Mouse (Mus musculus): ENCODE results near the gene Nbas. TPM values are rescaled to one million over a fixed set of nuclear protein-coding genes. Genes with fewer than 3 reads are reported as not detected.

Gene Nbas
- polyA plus RNA-seq, 1 experiment from 2014 or later, result 18.0 TPM

DNA sequence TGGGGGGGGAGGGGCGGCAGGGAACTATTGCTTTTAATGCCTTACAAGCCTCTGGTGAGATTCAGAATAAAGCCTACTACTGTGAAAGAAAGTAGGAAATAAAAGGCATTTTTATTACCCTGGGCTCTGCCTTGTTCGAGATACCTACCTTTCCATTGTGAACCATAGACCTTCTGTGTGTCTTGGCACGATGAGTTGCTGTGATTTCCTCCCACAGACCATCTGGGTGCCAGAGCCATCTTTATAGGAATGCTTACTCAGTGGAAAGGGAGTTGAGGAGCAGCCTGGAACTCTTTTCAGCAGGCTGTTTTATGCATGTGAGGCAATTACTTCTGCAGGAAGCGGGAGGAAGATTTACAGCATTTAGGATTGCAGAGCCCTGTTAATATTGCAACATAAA, 329.6 kb downstream of the Nbas start:
- H3K4me2 ChIP-seq, result no peak overlapping the region
- H3K9me3 ChIP-seq, result no peaks in the 10 kb centered on the region
- WGBS, result 62% methylated on average over 4 of the region's 4 CpGs
- no peaks in the 10 kb centered on the region for H3K36me3 ChIP-seq
- ATAC-seq (ENCODE audit: insufficient read depth, low FRiP score, low read depth), result no peak
- H3K4me1 ChIP-seq, result no peaks in the 10 kb centered on the region
- no peak overlapping the region for H3K9ac ChIP-seq
- no peaks in the 10 kb centered on the region for H3K27me3 ChIP-seq (replicated peaks)
- H3K4me3 ChIP-seq (replicated peaks), result no peak overlapping the region
- no peak overlapping the region for H3K27ac ChIP-seq

GRCm38 (mm10) chr12:13602414-13602813, 333.5 kb downstream of the Nbas start:
- Histone ChIP-seq H3K36me3 (no peaks in the 10 kb centered on the region), H3K27ac (no peak overlapping the region), H3K4me1 (no peaks in the 10 kb centered on the region), H3K4me3 (replicated peaks) (no peak overlapping the region), H3K27me3 (replicated peaks) (no peaks in the 10 kb centered on the region), H3K4me2 (no peak overlapping the region), H3K9me3 (no peaks in the 10 kb centered on the region), H3K9ac (no peak overlapping the region)
- no peak for ATAC-seq (ENCODE audit: insufficient read depth, low FRiP score, low read depth)

DNA sequence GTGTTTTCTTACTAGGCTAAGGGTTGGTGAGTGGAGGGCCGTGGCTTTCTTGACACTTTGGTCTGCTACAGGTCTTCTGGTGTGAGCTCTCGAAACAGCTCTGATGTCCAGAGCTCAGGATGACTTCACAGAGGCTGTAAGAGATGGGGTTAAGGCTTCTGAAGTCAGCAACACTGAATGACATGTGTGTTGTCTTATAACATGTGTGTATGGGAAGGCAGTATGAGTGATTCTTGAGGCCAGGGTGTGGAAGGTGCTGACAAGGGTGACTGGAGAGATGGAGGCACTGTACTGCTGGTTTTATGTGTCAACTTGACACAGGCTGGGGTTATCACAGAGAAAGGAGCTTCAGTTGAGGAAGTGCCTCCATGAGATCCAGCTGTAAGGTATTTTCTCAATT, 338.1 kb downstream of the Nbas start:
- Histone ChIP-seq H3K27me3 (replicated peaks) (no peaks in the 10 kb centered on the region), H3K27ac (no peak overlapping the region), H3K4me1 (no peaks in the 10 kb centered on the region), H3K4me3 (replicated peaks) (no peak overlapping the region), H3K9ac (no peak overlapping the region), H3K36me3 (no peaks in the 10 kb centered on the region), H3K4me2 (no peak overlapping the region), H3K9me3 (no peaks in the 10 kb centered on the region)
- WGBS, result 84% methylated on average over 2 of the region's 2 CpGs
- no peak for ATAC-seq (ENCODE audit: insufficient read depth, low FRiP score, low read depth)

GRCm38 (mm10) chr12:13609027-13609426, 340.1 kb downstream of the Nbas start:
- H3K4me3 ChIP-seq (replicated peaks), result no peak overlapping the region
- ATAC-seq (ENCODE audit: insufficient read depth, low FRiP score, low read depth), result no peak
- WGBS, result 73% methylated on average over 11 of the region's 11 CpGs
- H3K27me3 ChIP-seq (replicated peaks), result no peaks in the 10 kb centered on the region
- H3K9ac ChIP-seq, result no peak overlapping the region
- no peaks in the 10 kb centered on the region for H3K4me1 ChIP-seq
- H3K4me2 ChIP-seq, result no peak overlapping the region
- H3K9me3 ChIP-seq, result no peaks in the 10 kb centered on the region
- H3K36me3 ChIP-seq, result no peaks in the 10 kb centered on the region
- H3K27ac ChIP-seq, result no peak overlapping the region

GRCm38 (mm10) chr12:13613041-13613440, 344.1 kb downstream of the Nbas start:
- H3K36me3 ChIP-seq, result no peaks in the 10 kb centered on the region
- H3K4me1 ChIP-seq, result no peaks in the 10 kb centered on the region
- H3K27ac ChIP-seq, result no peak overlapping the region
- no peaks in the 10 kb centered on the region for H3K9me3 ChIP-seq
- H3K27me3 ChIP-seq (replicated peaks), result no peaks in the 10 kb centered on the region
- H3K4me3 ChIP-seq (replicated peaks), result no peak overlapping the region
- WGBS, result 24% methylated on average over 2 of the region's 2 CpGs
- no peak for ATAC-seq (ENCODE audit: insufficient read depth, low FRiP score, low read depth)
- no peak overlapping the region for H3K4me2 ChIP-seq
- no peak overlapping the region for H3K9ac ChIP-seq

DNA sequence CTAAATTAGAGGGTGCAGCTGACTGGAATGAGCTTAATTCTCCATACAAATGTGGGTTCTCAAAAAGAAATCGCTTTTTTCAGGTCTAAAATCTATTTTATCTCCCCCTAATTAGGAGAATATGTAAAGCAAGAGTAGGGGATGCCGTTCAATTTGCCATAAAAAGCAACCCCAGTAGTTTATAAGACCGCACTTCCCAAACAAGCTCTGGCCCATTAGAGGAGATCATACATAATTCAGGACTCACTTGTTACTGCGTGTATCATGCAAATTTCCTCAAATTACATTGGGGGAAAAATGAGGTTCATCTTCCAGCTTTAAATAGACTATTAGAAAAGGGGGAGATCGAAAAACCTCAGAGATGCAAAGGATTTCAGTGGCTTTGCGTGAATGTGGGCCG, 346.7 kb downstream of the Nbas start:
- H3K9me3 ChIP-seq, result no peaks in the 10 kb centered on the region
- H3K36me3 ChIP-seq, result no peaks in the 10 kb centered on the region
- 86% methylated on average over 7 of the region's 7 CpGs for WGBS
- H3K27ac ChIP-seq, result no peak overlapping the region
- no peak overlapping the region for H3K9ac ChIP-seq
- H3K4me3 ChIP-seq (replicated peaks), result no peak overlapping the region
- no peak overlapping the region for H3K4me2 ChIP-seq
- no peaks in the 10 kb centered on the region for H3K4me1 ChIP-seq
- ATAC-seq (ENCODE audit: insufficient read depth, low FRiP score, low read depth), result no peak
- no peaks in the 10 kb centered on the region for H3K27me3 ChIP-seq (replicated peaks)

DNA sequence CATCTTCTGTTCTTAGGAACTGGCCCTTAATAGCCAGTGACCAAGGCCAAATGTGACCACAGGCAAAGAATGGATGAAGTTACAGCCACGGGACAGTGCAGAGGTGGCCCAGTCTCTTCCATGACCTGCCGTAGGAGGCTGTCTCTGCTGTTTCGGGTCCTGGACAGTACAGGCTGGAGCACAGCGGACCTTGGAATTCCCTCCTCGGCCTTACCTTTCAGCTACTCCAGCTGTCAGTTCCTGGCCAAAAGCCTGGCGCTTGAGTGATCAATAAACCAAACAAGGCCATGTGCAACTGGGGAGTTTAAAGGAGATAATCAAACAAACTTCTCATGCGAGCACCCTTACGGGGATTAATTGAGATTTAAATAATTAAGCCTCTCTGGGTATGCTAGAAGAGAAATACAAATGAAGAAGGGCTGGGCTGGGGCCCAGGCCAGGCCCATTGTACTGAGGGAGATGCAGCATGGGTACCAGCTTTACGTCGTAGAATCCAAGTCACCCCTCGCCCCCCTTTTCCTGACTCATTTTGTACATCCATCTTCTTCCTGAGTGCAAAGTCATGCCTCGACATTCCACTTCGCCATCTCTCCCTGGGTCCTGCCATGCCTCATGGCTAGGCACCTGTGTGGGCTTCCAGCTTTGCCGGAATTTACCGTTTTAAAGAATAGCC, 353.4 kb downstream of the Nbas start:
- no peak overlapping the region for H3K27ac ChIP-seq
- no peak overlapping the region for H3K9ac ChIP-seq
- WGBS, result 68% methylated on average over 15 of the region's 15 CpGs
- no peaks in the 10 kb centered on the region for H3K27me3 ChIP-seq (replicated peaks)
- H3K36me3 ChIP-seq, result no peaks in the 10 kb centered on the region
- H3K4me1 ChIP-seq, result no peaks in the 10 kb centered on the region
- H3K9me3 ChIP-seq, result no peaks in the 10 kb centered on the region
- no peak for ATAC-seq (ENCODE audit: insufficient read depth, low FRiP score, low read depth)
- H3K4me3 ChIP-seq (replicated peaks), result no peak overlapping the region
- no peak overlapping the region for H3K4me2 ChIP-seq

DNA sequence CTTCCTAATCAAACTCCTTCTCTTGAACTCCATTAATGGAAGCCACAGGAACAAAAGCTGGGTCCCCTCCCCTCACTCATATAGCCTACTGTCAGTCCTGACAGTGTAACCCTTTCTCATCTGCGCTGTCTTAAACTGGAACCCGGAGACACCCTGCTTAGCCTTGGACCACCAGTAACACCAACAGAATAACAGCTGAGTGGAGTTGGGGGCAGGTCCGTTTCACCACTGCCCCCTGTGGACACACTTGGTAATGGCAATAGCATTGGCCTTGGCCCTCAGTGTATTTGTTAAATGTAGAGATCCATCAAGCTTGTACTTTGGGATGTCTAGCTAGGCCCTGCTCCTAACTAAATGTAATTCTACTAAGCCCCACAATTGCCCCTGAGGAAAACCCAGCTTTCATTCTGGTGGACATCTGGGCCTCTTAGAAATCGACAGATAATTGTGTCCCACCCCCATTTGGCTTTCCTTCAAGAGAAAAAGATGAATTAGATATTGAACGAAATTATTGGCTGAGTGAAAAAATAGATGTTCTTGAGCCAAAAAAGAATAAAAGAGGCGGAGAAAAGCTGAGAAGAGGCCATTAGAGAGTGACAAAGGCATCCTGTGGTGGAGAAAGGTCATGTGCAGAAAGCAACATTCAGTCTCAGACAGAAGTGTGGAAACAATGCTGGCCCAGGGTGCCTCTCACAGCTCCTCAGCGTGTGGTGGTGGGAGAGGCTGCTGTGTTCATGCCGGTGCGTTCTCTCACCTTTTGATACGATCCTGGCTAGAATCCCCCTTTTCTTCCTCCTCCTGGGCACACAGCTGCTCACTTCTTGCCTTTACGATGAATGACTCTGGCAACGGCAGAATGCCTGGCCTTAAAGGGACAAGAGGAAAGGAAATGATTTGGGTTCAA, 358.1 kb downstream of the Nbas start:
- no peak overlapping the region for H3K9ac ChIP-seq
- no peak for ATAC-seq (ENCODE audit: insufficient read depth, low FRiP score, low read depth)
- no peak overlapping the region for H3K4me2 ChIP-seq
- H3K36me3 ChIP-seq, result no peaks in the 10 kb centered on the region
- no peaks in the 10 kb centered on the region for H3K4me1 ChIP-seq
- 59% methylated on average over 12 of the region's 12 CpGs for WGBS
- no peak overlapping the region for H3K27ac ChIP-seq
- no peak overlapping the region for H3K4me3 ChIP-seq (replicated peaks)
- H3K27me3 ChIP-seq (replicated peaks), result no peaks in the 10 kb centered on the region
- no peaks in the 10 kb centered on the region for H3K9me3 ChIP-seq

Other genes starting within 250 kb of the Nbas start
- gene Ddx1, start 19.9 kb upstream of the Nbas start, polyA plus RNA-seq (2015; fragmentation: Nextera tagmentation; extraction: Ambion mirVana), result 110 and 130 TPM in 2 replicates

Measured in stomach, embryonic 15.5 days (tissue).